Mouse (Mus musculus): ENCODE data around the gene Gm5148. TPM values are rescaled to one million over a fixed set of nuclear protein-coding genes. Genes with fewer than 3 reads are reported as not detected.

The Gm5148 gene
- polyA plus RNA-seq, 1 experiment from 2014 or later, result 6.0 TPM

GRCm38 (mm10) chr3:37686219-37686618 is 38.1 kb downstream of the Gm5148 start:
- Histone ChIP-seq H3K36me3 (ENCODE audit: control insufficient read depth, insufficient read depth, low read length) (no peaks in the 10 kb centered on the region), H3K4me3 (ENCODE audit: low read length) (no peak overlapping the region), H3K4me2 (ENCODE audit: low read depth, low read length) (peak overlapping the region; percentile 26; the same call in 1 of the 2 replicates), H3K27ac (ENCODE audit: low read length) (peak overlapping the region; percentile 91), H3K4me1 (replicated peaks; ENCODE audit: control insufficient read depth, insufficient read depth, low read length) (peaks cover 32% of the 10 kb centered on the region), H3K9ac (ENCODE audit: low read length) (no peak overlapping the region), H3K9me3 (ENCODE audit: control insufficient read depth, low read length) (no peaks in the 10 kb centered on the region), H3K27me3 (ENCODE audit: control insufficient read depth, insufficient read depth, low read depth, low read length) (no peaks in the 10 kb centered on the region; the same call in 1 of the 2 replicates)
- 8% methylated on average over 7 of the region's 7 CpGs for WGBS
- ATAC-seq (ENCODE audit: low read depth), result no peak

GRCm38 (mm10) chr3:37676291-37676690 is 48.0 kb downstream of the Gm5148 start:
- Histone ChIP-seq H3K4me3 (ENCODE audit: low read length) (no peak overlapping the region), H3K4me2 (ENCODE audit: low read depth, low read length) (no peak overlapping the region), H3K27me3 (ENCODE audit: control insufficient read depth, insufficient read depth, low read depth, low read length) (0 out of 2 replicates have a peak, but pooled peaks cover 2% of the 10 kb centered on the region), H3K9me3 (ENCODE audit: control insufficient read depth, low read length) (no peaks in the 10 kb centered on the region), H3K9ac (ENCODE audit: low read length) (no peak overlapping the region), H3K36me3 (ENCODE audit: control insufficient read depth, insufficient read depth, low read length) (no peaks in the 10 kb centered on the region), H3K4me1 (replicated peaks; ENCODE audit: control insufficient read depth, insufficient read depth, low read length) (peaks cover 17% of the 10 kb centered on the region), H3K27ac (ENCODE audit: low read length) (no peak overlapping the region)
- WGBS, result 57% methylated on average over 8 of the region's 8 CpGs
- no peak for ATAC-seq (ENCODE audit: low read depth)

GRCm38 (mm10) chr3:37675056-37675525 is 49.2 kb downstream of the Gm5148 start:
- 75% methylated on average over 11 of the region's 11 CpGs for WGBS
- Histone ChIP-seq H3K27ac (ENCODE audit: low read length) (no peak overlapping the region), H3K9ac (ENCODE audit: low read length) (no peak overlapping the region), H3K27me3 (ENCODE audit: control insufficient read depth, insufficient read depth, low read depth, low read length) (0 out of 2 replicates have a peak, but pooled peaks cover 2% of the 10 kb centered on the region), H3K4me3 (ENCODE audit: low read length) (no peak overlapping the region), H3K9me3 (ENCODE audit: control insufficient read depth, low read length) (no peaks in the 10 kb centered on the region), H3K4me2 (ENCODE audit: low read depth, low read length) (no peak overlapping the region), H3K36me3 (ENCODE audit: control insufficient read depth, insufficient read depth, low read length) (no peaks in the 10 kb centered on the region), H3K4me1 (replicated peaks; ENCODE audit: control insufficient read depth, insufficient read depth, low read length) (peaks cover 17% of the 10 kb centered on the region)
- no peak for ATAC-seq (ENCODE audit: low read depth)

- 0 out of 2 replicates have a peak, but pooled peaks cover 3% of the 10 kb centered on the region for H3K36me3 ChIP-seq (ENCODE audit: control insufficient read depth, insufficient read depth, low read length)
- 0 out of 2 replicates have a peak, but pooled peaks have one; percentile 15 for ATAC-seq (ENCODE audit: low read depth)
- no peak overlapping the region for H3K4me3 ChIP-seq (ENCODE audit: low read length)
- no peak overlapping the region for H3K27ac ChIP-seq (ENCODE audit: low read length)
- 53% methylated on average over 13 of the region's 13 CpGs for WGBS
- H3K27me3 ChIP-seq (ENCODE audit: control insufficient read depth, insufficient read depth, low read depth, low read length), result 0 out of 2 replicates have a peak, but pooled peaks cover 2% of the 10 kb centered on the region
- H3K4me2 ChIP-seq (ENCODE audit: low read depth, low read length), result no peak overlapping the region
- H3K4me1 ChIP-seq (replicated peaks; ENCODE audit: control insufficient read depth, insufficient read depth, low read length), result peaks cover 17% of the 10 kb centered on the region
- H3K9me3 ChIP-seq (ENCODE audit: control insufficient read depth, low read length), result peaks cover 10% of the 10 kb centered on the region
- no peak overlapping the region for H3K9ac ChIP-seq (ENCODE audit: low read length)
Observed at GRCm38 (mm10) chr3:37673513-37674261, 50.6 kb downstream of the Gm5148 start.

- Histone ChIP-seq H3K27ac (ENCODE audit: low read length) (no peak overlapping the region), H3K36me3 (ENCODE audit: control insufficient read depth, insufficient read depth, low read length) (0 out of 2 replicates have a peak, but pooled peaks cover 3% of the 10 kb centered on the region), H3K4me3 (ENCODE audit: low read length) (no peak overlapping the region), H3K9ac (ENCODE audit: low read length) (no peak overlapping the region), H3K4me2 (ENCODE audit: low read depth, low read length) (no peak overlapping the region), H3K9me3 (ENCODE audit: control insufficient read depth, low read length) (peaks cover 14% of the 10 kb centered on the region), H3K4me1 (replicated peaks; ENCODE audit: control insufficient read depth, insufficient read depth, low read length) (peaks cover 21% of the 10 kb centered on the region), H3K27me3 (ENCODE audit: control insufficient read depth, insufficient read depth, low read depth, low read length) (0 out of 2 replicates have a peak, but pooled peaks cover 2% of the 10 kb centered on the region)
- ATAC-seq (ENCODE audit: low read depth), result no peak
- WGBS, result 35% methylated on average over 15 of the region's 15 CpGs
Observed at GRCm38 (mm10) chr3:37672266-37673040, 51.8 kb downstream of the Gm5148 start.

- peaks cover 21% of the 10 kb centered on the region for H3K4me1 ChIP-seq (replicated peaks; ENCODE audit: control insufficient read depth, insufficient read depth, low read length)
- no peak overlapping the region for H3K4me3 ChIP-seq (ENCODE audit: low read length)
- no peak overlapping the region for H3K9ac ChIP-seq (ENCODE audit: low read length)
- 0 out of 2 replicates have a peak, but pooled peaks cover 2% of the 10 kb centered on the region for H3K27me3 ChIP-seq (ENCODE audit: control insufficient read depth, insufficient read depth, low read depth, low read length)
- no peak for ATAC-seq (ENCODE audit: low read depth)
- no peak overlapping the region for H3K27ac ChIP-seq (ENCODE audit: low read length)
- H3K36me3 ChIP-seq (ENCODE audit: control insufficient read depth, insufficient read depth, low read length), result 0 out of 2 replicates have a peak, but pooled peaks cover 3% of the 10 kb centered on the region
- 97% methylated on average over 20 of the region's 20 CpGs for WGBS
- H3K4me2 ChIP-seq (ENCODE audit: low read depth, low read length), result no peak overlapping the region
- peaks cover 16% of the 10 kb centered on the region for H3K9me3 ChIP-seq (ENCODE audit: control insufficient read depth, low read length)
Observed at GRCm38 (mm10) chr3:37669100-37669499, 55.2 kb downstream of the Gm5148 start.

GRCm38 (mm10) chr3:37668652-37669051 is 55.6 kb downstream of the Gm5148 start:
- 86% methylated on average over 12 of the region's 12 CpGs for WGBS
- Histone ChIP-seq H3K4me3 (ENCODE audit: low read length) (no peak overlapping the region), H3K4me2 (ENCODE audit: low read depth, low read length) (no peak overlapping the region), H3K27ac (ENCODE audit: low read length) (no peak overlapping the region), H3K9ac (ENCODE audit: low read length) (no peak overlapping the region), H3K4me1 (replicated peaks; ENCODE audit: control insufficient read depth, insufficient read depth, low read length) (peaks cover 21% of the 10 kb centered on the region), H3K36me3 (ENCODE audit: control insufficient read depth, insufficient read depth, low read length) (0 out of 2 replicates have a peak, but pooled peaks cover 3% of the 10 kb centered on the region), H3K27me3 (ENCODE audit: control insufficient read depth, insufficient read depth, low read depth, low read length) (0 out of 2 replicates have a peak, but pooled peaks cover 2% of the 10 kb centered on the region), H3K9me3 (ENCODE audit: control insufficient read depth, low read length) (peaks cover 16% of the 10 kb centered on the region)
- no peak for ATAC-seq (ENCODE audit: low read depth)

GRCm38 (mm10) chr3:37667736-37668135 is 56.6 kb downstream of the Gm5148 start:
- 0 out of 2 replicates have a peak overlapping the region, but pooled peaks have one; percentile 15 for H3K27ac ChIP-seq (ENCODE audit: low read length)
- H3K27me3 ChIP-seq (ENCODE audit: control insufficient read depth, insufficient read depth, low read depth, low read length), result no peaks in the 10 kb centered on the region
- H3K4me3 ChIP-seq (ENCODE audit: low read length), result no peak overlapping the region
- no peak overlapping the region for H3K4me2 ChIP-seq (ENCODE audit: low read depth, low read length)
- H3K9ac ChIP-seq (ENCODE audit: low read length), result peak overlapping the region; percentile 20; the same call in 1 of the 2 replicates
- H3K4me1 ChIP-seq (replicated peaks; ENCODE audit: control insufficient read depth, insufficient read depth, low read length), result peaks cover 21% of the 10 kb centered on the region
- WGBS, result 29% methylated on average over 7 of the region's 7 CpGs
- ATAC-seq (ENCODE audit: low read depth), result no peak
- H3K36me3 ChIP-seq (ENCODE audit: control insufficient read depth, insufficient read depth, low read length), result 0 out of 2 replicates have a peak, but pooled peaks cover 3% of the 10 kb centered on the region
- peaks cover 16% of the 10 kb centered on the region for H3K9me3 ChIP-seq (ENCODE audit: control insufficient read depth, low read length)

- Histone ChIP-seq H3K36me3 (ENCODE audit: control insufficient read depth, insufficient read depth, low read length) (0 out of 2 replicates have a peak, but pooled peaks cover 3% of the 10 kb centered on the region), H3K4me1 (replicated peaks; ENCODE audit: control insufficient read depth, insufficient read depth, low read length) (peaks cover 15% of the 10 kb centered on the region), H3K9me3 (ENCODE audit: control insufficient read depth, low read length) (peaks cover 16% of the 10 kb centered on the region), H3K27ac (ENCODE audit: low read length) (no peak overlapping the region), H3K9ac (ENCODE audit: low read length) (no peak overlapping the region), H3K27me3 (ENCODE audit: control insufficient read depth, insufficient read depth, low read depth, low read length) (no peaks in the 10 kb centered on the region), H3K4me2 (ENCODE audit: low read depth, low read length) (no peak overlapping the region), H3K4me3 (ENCODE audit: low read length) (no peak overlapping the region)
- ATAC-seq (ENCODE audit: low read depth), result peak; percentile 30; the same call in 1 of the 2 replicates
- WGBS, result 18% methylated on average over 2 of the region's 2 CpGs
Observed at GRCm38 (mm10) chr3:37667119-37667467, 57.2 kb downstream of the Gm5148 start.
